Mouse (Mus musculus) forebrain, embryonic 12.5 days (tissue): ENCODE measurements at regions not wholly inside any gene's neighbourhood (a gene's known extent, or its start where the extent isn't known, plus 50 kb on each side); places are given as distances from the start of the nearest gene placed in this dataset.
A peak's percentile ranks its signal among the peaks of the same experiment; 100 is the strongest.

Experiments used
- ATAC-seq: fragments of 200-750 bp; cut with Nextera tagmentation; 2 replicates; pipeline ENCODE4 v1.8.0; 2017; ENCODE audit warnings: moderate TSS enrichment; ENCODE audit not compliant: low FRiP score
- H3K27ac ChIP-seq: fragments of 300-500 bp; sonication (generic); 2 replicates; pipeline ENCODE4 v1.5.1; 2016; ENCODE audit warnings: mild to moderate bottlenecking
- H3K27me3 ChIP-seq: fragments of 300-500 bp; sonication (generic); 2 replicates; pipeline ENCODE4 v1.6.1; 2016; ENCODE audit warnings: mild to moderate bottlenecking
- H3K36me3 ChIP-seq: fragments of 300-500 bp; sonication (generic); replicated peaks from 2 replicates; pipeline ENCODE4 v1.6.1; 2016; ENCODE audit warnings: mild to moderate bottlenecking
- H3K4me1 ChIP-seq: fragments of 300-500 bp; sonication (generic); 2 replicates; pipeline ENCODE4 v1.6.1; 2016
- H3K4me2 ChIP-seq: fragments of 300-500 bp; sonication (generic); 2 replicates; pipeline ENCODE4 v1.6.1; 2016; ENCODE audit warnings: mild to moderate bottlenecking, moderate library complexity
- H3K4me3 ChIP-seq: fragments of 300-500 bp; sonication (generic); replicated peaks from 2 replicates; pipeline ENCODE4 v1.5.1; 2016; ENCODE audit warnings: mild to moderate bottlenecking
- H3K9ac ChIP-seq: fragments of 300-500 bp; sonication (generic); 2 replicates; pipeline ENCODE4 v1.6.1; 2016; ENCODE audit warnings: mild to moderate bottlenecking
- H3K9me3 ChIP-seq: fragments of 300-500 bp; sonication (generic); 2 replicates; pipeline ENCODE4 v1.6.1; 2016
- WGBS: fragments of 180-500 bp; shearing (Covaris S2); methylation state at CpG from one replicate; pipeline ENCODE4 v1.1.7; 2016; 5-methylcytosine and 5-hydroxymethylcytosine counted together

GRCm38 (mm10) chr1:125234747-125235146, 200.8 kb downstream of the Actr3 start:
- no peak overlapping the region for H3K4me3 ChIP-seq
- H3K27ac ChIP-seq, result no peak overlapping the region
- H3K9me3 ChIP-seq, result no peaks in the 10 kb centered on the region
- H3K27me3 ChIP-seq, result no peaks in the 10 kb centered on the region
- H3K36me3 ChIP-seq, result no peaks in the 10 kb centered on the region
- H3K4me2 ChIP-seq, result no peak overlapping the region
- H3K4me1 ChIP-seq, result no peaks in the 10 kb centered on the region
- no peak for ATAC-seq
- WGBS, result 81% methylated on average over 2 of the region's 2 CpGs
- H3K9ac ChIP-seq, result no peak overlapping the region

DNA sequence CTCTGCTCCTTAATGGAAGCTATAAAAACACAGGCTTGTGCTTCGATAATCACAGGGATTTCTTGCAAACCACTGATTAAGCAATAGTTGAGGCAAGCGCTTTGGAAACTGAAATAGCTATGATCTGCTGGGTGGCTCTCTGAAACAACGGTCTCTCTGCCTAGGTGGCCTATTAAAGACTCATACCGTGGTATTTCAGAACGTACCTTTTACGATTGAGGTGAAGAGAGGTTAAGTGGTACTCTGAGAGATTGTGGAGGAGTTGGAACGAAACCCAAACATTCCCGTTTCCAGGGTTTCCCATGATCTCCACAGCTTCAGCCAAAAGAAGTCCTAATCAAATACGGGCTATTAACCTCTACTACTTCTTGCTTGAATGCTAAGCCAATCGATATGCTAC, 212.2 kb downstream of the Actr3 start:
- no peak for ATAC-seq
- H3K36me3 ChIP-seq, result no peaks in the 10 kb centered on the region
- no peak overlapping the region for H3K9ac ChIP-seq
- H3K9me3 ChIP-seq, result no peaks in the 10 kb centered on the region
- H3K4me2 ChIP-seq, result no peak overlapping the region
- WGBS, result 87% methylated on average over 10 of the region's 10 CpGs
- no peak overlapping the region for H3K4me3 ChIP-seq
- no peaks in the 10 kb centered on the region for H3K4me1 ChIP-seq
- no peak overlapping the region for H3K27ac ChIP-seq
- H3K27me3 ChIP-seq, result no peaks in the 10 kb centered on the region

- no peak overlapping the region for H3K4me3 ChIP-seq
- no peaks in the 10 kb centered on the region for H3K9me3 ChIP-seq
- no peaks in the 10 kb centered on the region for H3K27me3 ChIP-seq
- 67% methylated on average over 6 of the region's 6 CpGs for WGBS
- peak overlapping the region; percentile 36; the same call in 1 of the 2 replicates for H3K27ac ChIP-seq
- no peak overlapping the region for H3K4me2 ChIP-seq
- no peaks in the 10 kb centered on the region for H3K36me3 ChIP-seq
- no peaks in the 10 kb centered on the region for H3K4me1 ChIP-seq
- no peak overlapping the region for H3K9ac ChIP-seq
- ATAC-seq, result peak; percentile 70; the same call in 1 of the 2 replicates
Observed at GRCm38 (mm10) chr1:125216192-125216591, 219.3 kb downstream of the Actr3 start.

DNA sequence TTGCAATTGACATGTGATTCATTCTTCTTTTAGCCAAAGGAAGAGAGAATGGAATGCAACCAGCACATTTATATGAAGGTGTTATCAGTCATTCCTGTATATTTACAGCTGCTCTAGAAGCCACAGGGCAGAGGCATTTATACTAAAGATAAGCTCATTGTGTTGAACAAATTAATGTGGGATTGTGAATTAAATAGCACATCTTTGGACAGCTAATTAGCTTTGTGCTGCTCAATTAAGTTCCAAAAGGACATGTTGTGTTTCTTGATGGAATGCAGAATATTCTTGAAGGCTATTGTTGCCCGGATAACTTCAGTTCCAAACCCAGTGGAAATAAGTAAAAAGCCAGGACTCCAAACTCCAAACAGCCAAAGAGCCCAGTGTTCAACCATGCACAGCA, 248.4 kb downstream of the Actr3 start:
- Histone ChIP-seq H3K4me3 (no peak overlapping the region), H3K4me1 (no peaks in the 10 kb centered on the region), H3K4me2 (no peak overlapping the region), H3K9me3 (no peaks in the 10 kb centered on the region), H3K36me3 (no peaks in the 10 kb centered on the region), H3K27ac (no peak overlapping the region), H3K9ac (no peak overlapping the region), H3K27me3 (no peaks in the 10 kb centered on the region)
- ATAC-seq, result no peak
- WGBS, result 76% methylated on average over 1 of the region's 1 CpGs

DNA sequence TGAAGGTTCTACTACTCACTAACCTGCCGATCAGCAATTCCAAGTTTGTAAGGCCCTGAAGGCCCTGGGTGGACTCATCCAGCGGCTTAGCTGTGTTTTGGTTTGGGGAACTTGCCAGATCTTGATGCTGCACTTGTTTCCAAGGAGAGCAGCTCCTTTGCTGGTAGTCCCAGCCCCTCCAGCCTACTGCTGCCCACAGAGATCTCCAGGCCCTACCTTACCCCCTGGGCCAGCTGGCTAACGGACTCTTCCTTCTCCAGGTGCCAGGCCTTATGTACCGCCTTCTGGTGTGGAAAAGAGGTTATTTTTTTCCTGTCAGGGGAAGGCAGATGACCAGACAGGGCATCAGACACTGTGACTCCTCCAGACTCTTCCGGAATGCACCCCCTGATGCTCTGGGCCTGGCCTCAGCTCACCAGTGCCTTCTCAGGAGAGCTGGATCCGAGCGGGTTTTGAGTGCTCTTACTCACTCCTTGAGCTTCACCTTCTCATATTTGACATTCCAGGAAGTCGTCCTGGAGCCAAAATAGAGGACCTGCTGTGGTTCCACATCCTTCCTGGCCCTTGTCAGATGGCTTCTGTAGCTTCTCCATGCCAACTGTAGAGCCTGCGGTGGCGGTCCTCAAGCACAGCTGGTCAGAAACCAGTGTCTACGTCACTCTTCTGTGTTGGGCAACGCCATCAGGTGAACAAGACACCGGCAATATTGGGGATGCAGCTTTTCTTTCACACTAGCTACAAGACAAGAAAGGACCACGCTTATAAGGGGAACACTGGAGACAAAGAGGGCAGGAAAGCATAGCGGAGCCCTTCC, 259.2 kb downstream of the Actr3 start:
- Histone ChIP-seq H3K9me3 (no peaks in the 10 kb centered on the region), H3K4me3 (no peak overlapping the region), H3K27ac (no peak overlapping the region), H3K36me3 (no peaks in the 10 kb centered on the region), H3K4me2 (no peak overlapping the region), H3K9ac (no peak overlapping the region), H3K27me3 (no peaks in the 10 kb centered on the region), H3K4me1 (no peaks in the 10 kb centered on the region)
- no peak for ATAC-seq
- 92% methylated on average over 15 of the region's 15 CpGs for WGBS

DNA sequence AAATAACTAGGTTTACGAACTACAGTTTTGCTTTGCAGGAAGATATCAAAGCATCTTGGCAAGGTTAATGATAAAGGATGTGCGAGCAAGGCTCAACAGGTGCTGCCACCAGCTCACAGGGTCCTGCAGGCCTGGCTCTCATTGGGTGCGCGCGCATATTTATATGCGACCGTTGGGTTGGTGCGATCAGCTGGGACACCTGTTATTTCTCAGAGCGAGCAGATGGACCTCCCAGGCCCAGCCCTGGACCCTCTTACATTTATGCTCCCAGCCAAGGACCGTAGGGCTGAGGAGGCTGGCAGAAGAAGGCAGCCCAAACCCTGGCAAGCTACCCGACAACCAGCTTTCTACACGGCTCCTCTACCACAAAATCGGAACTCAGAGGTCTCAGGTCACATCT, 260.8 kb downstream of the Actr3 start:
- Histone ChIP-seq H3K4me2 (no peak overlapping the region), H3K36me3 (no peaks in the 10 kb centered on the region), H3K9ac (no peak overlapping the region), H3K9me3 (no peaks in the 10 kb centered on the region), H3K4me1 (no peaks in the 10 kb centered on the region), H3K27ac (no peak overlapping the region), H3K27me3 (no peaks in the 10 kb centered on the region), H3K4me3 (no peak overlapping the region)
- no peak for ATAC-seq
- WGBS, result 96% methylated on average over 13 of the region's 13 CpGs

GRCm38 (mm10) chr1:125172474-125172873, 263.1 kb downstream of the Actr3 start:
- Histone ChIP-seq H3K4me2 (no peak overlapping the region), H3K4me1 (no peaks in the 10 kb centered on the region), H3K36me3 (no peaks in the 10 kb centered on the region), H3K9ac (no peak overlapping the region), H3K4me3 (no peak overlapping the region), H3K9me3 (no peaks in the 10 kb centered on the region), H3K27me3 (no peaks in the 10 kb centered on the region), H3K27ac (no peak overlapping the region)
- whole genome bisulfite sequencing, result 4% methylated on average over 1 of the region's 1 CpGs
- ATAC-seq, result no peak

- no peak overlapping the region for H3K4me2 ChIP-seq
- H3K9ac ChIP-seq, result no peak overlapping the region
- 97% methylated on average over 1 of the region's 1 CpGs for WGBS
- H3K27ac ChIP-seq, result no peak overlapping the region
- H3K9me3 ChIP-seq, result no peaks in the 10 kb centered on the region
- H3K4me1 ChIP-seq, result no peaks in the 10 kb centered on the region
- no peak for ATAC-seq
- H3K27me3 ChIP-seq, result no peaks in the 10 kb centered on the region
- H3K36me3 ChIP-seq, result no peaks in the 10 kb centered on the region
- H3K4me3 ChIP-seq, result no peak overlapping the region
Observed at GRCm38 (mm10) chr1:125165226-125165625, 270.3 kb downstream of the Actr3 start.

GRCm38 (mm10) chr1:125158481-125158880, 277.0 kb downstream of the Actr3 start:
- H3K9ac ChIP-seq, result no peak overlapping the region
- no peak overlapping the region for H3K27ac ChIP-seq
- no peaks in the 10 kb centered on the region for H3K27me3 ChIP-seq
- no peaks in the 10 kb centered on the region for H3K4me1 ChIP-seq
- 75% methylated on average over 4 of the region's 4 CpGs for WGBS
- H3K4me2 ChIP-seq, result no peak overlapping the region
- no peak overlapping the region for H3K4me3 ChIP-seq
- no peak for ATAC-seq
- no peaks in the 10 kb centered on the region for H3K36me3 ChIP-seq
- H3K9me3 ChIP-seq, result no peaks in the 10 kb centered on the region

DNA sequence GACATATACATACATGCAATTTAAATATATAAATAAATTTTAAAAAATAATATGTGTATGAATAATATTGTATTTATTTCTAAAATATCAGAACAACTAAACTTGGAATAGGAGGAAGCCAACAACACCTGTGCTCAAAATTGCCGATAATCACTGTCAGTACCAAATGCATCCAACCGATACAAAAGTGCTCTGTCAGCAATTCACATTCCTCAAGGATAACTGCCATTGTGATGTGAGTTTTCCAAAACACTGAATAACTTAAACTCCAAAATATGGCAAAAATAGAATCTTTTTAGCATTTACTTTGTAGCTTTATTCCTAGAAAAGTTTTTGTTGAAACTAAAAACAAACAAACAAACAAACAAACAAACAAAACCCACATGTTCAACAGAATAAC, 279.4 kb downstream of the Actr3 start:
- no peak overlapping the region for H3K9ac ChIP-seq
- no peak overlapping the region for H3K4me2 ChIP-seq
- no peaks in the 10 kb centered on the region for H3K9me3 ChIP-seq
- no peak overlapping the region for H3K27ac ChIP-seq
- H3K4me3 ChIP-seq, result no peak overlapping the region
- H3K36me3 ChIP-seq, result no peaks in the 10 kb centered on the region
- no peak for ATAC-seq
- WGBS, result 91% methylated on average over 2 of the region's 2 CpGs
- no peaks in the 10 kb centered on the region for H3K27me3 ChIP-seq
- no peaks in the 10 kb centered on the region for H3K4me1 ChIP-seq

DNA sequence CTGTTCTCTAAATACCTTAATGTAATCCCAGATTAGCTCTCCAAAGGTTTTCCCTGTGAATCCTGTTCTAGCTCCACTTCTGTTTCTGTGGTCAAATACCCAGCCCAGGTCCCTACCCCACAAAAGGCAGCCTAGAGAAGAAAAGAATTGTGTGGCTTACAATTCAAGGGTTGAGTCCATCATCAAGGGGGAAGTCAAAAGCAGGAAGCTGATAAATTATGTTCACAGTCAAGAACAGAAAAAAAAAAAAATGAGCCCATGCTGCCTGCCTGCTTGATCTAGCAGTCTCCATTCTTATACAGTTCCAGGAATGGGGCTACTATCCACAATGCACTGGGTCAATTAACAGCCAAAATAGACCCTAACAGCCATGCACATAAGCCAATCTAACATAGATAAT, 285.7 kb downstream of the Actr3 start:
- no peaks in the 10 kb centered on the region for H3K9me3 ChIP-seq
- H3K4me2 ChIP-seq, result no peak overlapping the region
- H3K27me3 ChIP-seq, result no peaks in the 10 kb centered on the region
- ATAC-seq, result no peak
- H3K36me3 ChIP-seq, result no peaks in the 10 kb centered on the region
- no peak overlapping the region for H3K27ac ChIP-seq
- no peaks in the 10 kb centered on the region for H3K4me1 ChIP-seq
- H3K4me3 ChIP-seq, result no peak overlapping the region
- no peak overlapping the region for H3K9ac ChIP-seq

GRCm38 (mm10) chr1:125123861-125124260, 311.7 kb downstream of the Actr3 start:
- 82% methylated on average over 3 of the region's 3 CpGs for WGBS

GRCm38 (mm10) chr1:125100596-125100995, 334.9 kb downstream of the Actr3 start:
- no peak overlapping the region for H3K4me2 ChIP-seq
- H3K4me1 ChIP-seq, result no peaks in the 10 kb centered on the region
- no peaks in the 10 kb centered on the region for H3K27me3 ChIP-seq
- no peaks in the 10 kb centered on the region for H3K9me3 ChIP-seq
- H3K36me3 ChIP-seq, result no peaks in the 10 kb centered on the region
- no peak overlapping the region for H3K27ac ChIP-seq
- no peak for ATAC-seq
- no peak overlapping the region for H3K4me3 ChIP-seq
- H3K9ac ChIP-seq, result no peak overlapping the region
- WGBS, result 85% methylated on average over 2 of the region's 2 CpGs

More at GRCm38 (mm10) chr1:125123861-125124260, 311.7 kb downstream of the Actr3 start:
- Histone ChIP-seq H3K4me1 (no peaks in the 10 kb centered on the region), H3K9ac (no peak overlapping the region), H3K27me3 (no peaks in the 10 kb centered on the region), H3K4me3 (no peak overlapping the region), H3K27ac (no peak overlapping the region), H3K9me3 (no peaks in the 10 kb centered on the region), H3K4me2 (no peak overlapping the region), H3K36me3 (no peaks in the 10 kb centered on the region)
- no peak for ATAC-seq
